Mouse (Mus musculus) kidney, embryonic 16.5 days (tissue): Measurements from ENCODE around the gene Gimap8. TPM values are rescaled to one million over a fixed set of nuclear protein-coding genes. Genes with fewer than 3 reads are reported as not detected.

Source experiments
- ATAC-seq: fragments of 200-750 bp; cut with Nextera tagmentation; 2 replicates; pipeline ENCODE4 v1.8.0; 2017; ENCODE audit warnings: moderate TSS enrichment; ENCODE audit not compliant: low FRiP score, low TSS enrichment
- H3K27ac ChIP-seq: fragments of 300-500 bp; sonication (generic); 2 replicates; pipeline ENCODE4 v1.5.1; 2014; ENCODE audit warnings: low read length
- H3K27me3 ChIP-seq: fragments of 300-500 bp; sonication (generic); 2 replicates; pipeline ENCODE4 v1.6.1; 2014; ENCODE audit warnings: low read length, control low read depth, mixed read lengths; ENCODE audit not compliant: insufficient read depth
- H3K36me3 ChIP-seq: fragments of 300-500 bp; sonication (generic); 2 replicates; pipeline ENCODE4 v1.6.1; 2014; ENCODE audit warnings: low read length, control low read depth, mixed read lengths; ENCODE audit not compliant: insufficient read depth
- H3K4me1 ChIP-seq: fragments of 300-500 bp; sonication (generic); 2 replicates; pipeline ENCODE4 v1.6.1; 2014; ENCODE audit warnings: low read length, control low read depth, mixed read lengths; ENCODE audit not compliant: insufficient read depth
- H3K4me2 ChIP-seq: fragments of 300-500 bp; sonication (generic); replicated peaks from 2 replicates; pipeline ENCODE4 v1.6.1; 2014; ENCODE audit warnings: low read depth, low read length
- H3K4me3 ChIP-seq: fragments of 300-500 bp; sonication (generic); 2 replicates; pipeline ENCODE4 v1.5.1; 2014; ENCODE audit warnings: mild to moderate bottlenecking, low read length
- H3K9ac ChIP-seq: fragments of 300-500 bp; sonication (generic); replicated peaks from 2 replicates; pipeline ENCODE4 v1.6.1; 2014; ENCODE audit warnings: low read length
- H3K9me3 ChIP-seq: fragments of 300-500 bp; sonication (generic); 2 replicates; pipeline ENCODE4 v1.6.1; 2016; ENCODE audit warnings: low read length, control low read depth
- WGBS: fragments of 180-500 bp; shearing (Covaris S2); extraction: QIAGEN DNeasy Blood & Tissue Kit; methylation state at CpG from one replicate; pipeline ENCODE4 v1.1.7; 2014; 5-methylcytosine and 5-hydroxymethylcytosine counted together
- polyA plus RNA-seq: library from polyadenylated mRNA; unstranded; fragments of >200 nt; fragmentation: Nextera tagmentation; extraction: Ambion mirVana; gene quantifications from 2 replicates; pipeline ENCODE4 v1.2.1, GENCODE M21; 2015

Gene Gimap8
- polyA plus RNA-seq, 1 experiment from 2014 or later: 3.5 TPM

DNA sequence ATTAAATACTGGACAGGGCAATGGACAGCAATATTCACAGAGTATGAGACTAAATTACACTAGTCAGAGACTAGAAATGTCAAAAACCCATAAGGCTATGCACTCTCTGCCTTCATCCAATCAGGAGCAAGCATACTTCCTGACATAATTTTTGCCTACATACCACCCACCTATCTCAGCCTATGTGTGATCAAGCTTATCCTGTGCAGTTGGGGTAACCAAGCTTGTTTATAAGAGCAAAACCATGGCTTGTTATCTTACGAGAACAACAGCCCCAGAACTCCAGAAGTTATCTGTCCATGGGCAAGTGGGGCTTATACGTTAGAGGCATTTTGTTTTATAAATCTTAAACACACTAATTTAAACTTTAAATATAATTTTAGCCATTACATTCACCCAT lies 11.9 kb upstream of the Gimap8 start:
- H3K4me3 ChIP-seq: no peak overlapping the region
- no peaks in the 10 kb centered on the region for H3K4me1 ChIP-seq
- ATAC-seq: no peak
- no peaks in the 10 kb centered on the region for H3K27me3 ChIP-seq
- H3K27ac ChIP-seq: no peak overlapping the region
- WGBS: 87% methylated on average over 2 of the region's 2 CpGs
- H3K9me3 ChIP-seq: no peaks in the 10 kb centered on the region
- H3K4me2 ChIP-seq: no peak overlapping the region
- no peak overlapping the region for H3K9ac ChIP-seq
- H3K36me3 ChIP-seq: no peaks in the 10 kb centered on the region

DNA sequence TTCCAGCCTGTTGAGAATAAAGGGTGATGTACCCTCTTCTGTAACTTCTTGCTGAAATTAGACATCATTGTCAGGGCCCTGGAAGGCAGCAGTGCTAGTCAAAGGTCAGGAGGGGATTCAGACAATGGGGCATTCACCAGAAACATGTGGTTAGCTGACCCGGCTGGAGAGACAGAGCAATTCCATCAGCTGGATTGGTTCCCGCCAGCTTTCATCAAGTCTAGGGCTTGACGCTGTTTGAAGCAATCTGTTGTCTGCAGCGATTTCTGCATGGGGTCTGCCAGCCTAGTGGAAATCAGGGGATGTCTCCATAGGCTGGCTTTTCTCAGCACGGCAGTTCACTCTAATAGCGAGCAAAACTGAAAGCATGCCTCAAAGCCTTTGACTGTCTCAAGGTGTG lies 10.5 kb upstream of the Gimap8 start:
- H3K9ac ChIP-seq: no peak overlapping the region
- no peaks in the 10 kb centered on the region for H3K27me3 ChIP-seq
- no peaks in the 10 kb centered on the region for H3K36me3 ChIP-seq
- H3K4me2 ChIP-seq: no peak overlapping the region
- H3K9me3 ChIP-seq: no peaks in the 10 kb centered on the region
- 70% methylated on average over 6 of the region's 6 CpGs for WGBS
- no peak overlapping the region for H3K4me3 ChIP-seq
- no peak for ATAC-seq
- H3K4me1 ChIP-seq: no peaks in the 10 kb centered on the region
- H3K27ac ChIP-seq: no peak overlapping the region

DNA sequence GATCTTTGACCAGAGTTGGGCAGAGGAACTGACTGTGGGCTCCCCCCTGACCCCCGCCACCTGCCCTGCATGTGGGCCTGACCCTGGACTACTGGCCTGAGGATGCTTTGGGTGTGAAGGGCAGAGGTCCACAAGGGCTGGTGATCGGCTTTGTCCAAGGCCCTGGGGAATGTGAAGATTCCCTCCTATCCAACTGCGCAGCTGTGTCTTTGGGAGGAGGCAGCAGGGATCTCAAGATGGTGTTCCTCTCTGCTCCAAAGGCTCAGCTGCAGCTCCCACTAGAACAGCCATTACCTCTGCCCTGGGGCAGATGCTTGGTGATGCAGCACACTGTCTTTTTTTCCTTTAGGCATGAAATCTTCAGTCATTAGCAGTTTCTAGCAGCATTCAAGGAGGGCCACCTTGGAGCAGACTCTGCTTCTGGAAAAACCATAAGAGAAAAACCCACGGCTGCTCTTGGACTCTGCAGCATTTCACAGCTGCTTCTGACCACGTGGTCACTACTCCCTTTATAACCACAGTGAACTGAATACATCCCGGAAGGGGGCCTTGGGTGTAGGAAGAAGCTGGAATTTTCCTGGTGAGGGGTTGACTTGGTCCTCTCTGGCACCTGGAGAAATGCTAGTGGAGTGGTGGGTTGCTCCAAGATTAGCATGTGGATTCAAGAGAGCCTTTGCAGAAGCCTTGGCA lies 9.1 kb upstream of the Gimap8 start:
- Histone ChIP-seq H3K27me3 (no peaks in the 10 kb centered on the region), H3K4me3 (no peak overlapping the region), H3K4me2 (no peak overlapping the region), H3K9ac (no peak overlapping the region), H3K27ac (no peak overlapping the region), H3K36me3 (no peaks in the 10 kb centered on the region), H3K9me3 (no peaks in the 10 kb centered on the region), H3K4me1 (no peaks in the 10 kb centered on the region)
- whole genome bisulfite sequencing: 63% methylated on average over 6 of the region's 6 CpGs
- no peak for ATAC-seq

DNA sequence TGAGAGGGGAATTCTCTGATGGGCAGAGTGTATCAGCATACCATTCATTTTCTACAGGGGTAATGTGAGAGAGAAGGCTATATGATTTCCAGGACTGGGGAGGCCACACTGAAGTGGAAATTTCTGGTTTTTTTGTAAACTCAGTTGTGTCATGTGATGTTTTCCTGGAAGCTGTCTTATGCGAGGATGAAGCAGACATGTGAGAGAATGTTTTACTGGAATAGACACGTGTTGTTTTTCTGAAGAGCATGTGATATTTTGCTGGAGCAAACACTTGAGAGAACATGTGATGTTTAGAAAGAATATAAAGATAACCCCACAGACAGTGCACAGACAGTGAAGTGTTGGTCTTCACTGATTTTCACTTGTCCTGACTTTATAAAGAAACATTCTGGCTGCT lies 8.5 kb upstream of the Gimap8 start:
- ATAC-seq: no peak
- H3K27ac ChIP-seq: no peak overlapping the region
- no peaks in the 10 kb centered on the region for H3K36me3 ChIP-seq
- H3K4me2 ChIP-seq: no peak overlapping the region
- H3K4me3 ChIP-seq: no peak overlapping the region
- no peak overlapping the region for H3K9ac ChIP-seq
- no peaks in the 10 kb centered on the region for H3K9me3 ChIP-seq
- no peaks in the 10 kb centered on the region for H3K4me1 ChIP-seq
- 69% methylated on average over 2 of the region's 2 CpGs for WGBS
- H3K27me3 ChIP-seq: no peaks in the 10 kb centered on the region

DNA sequence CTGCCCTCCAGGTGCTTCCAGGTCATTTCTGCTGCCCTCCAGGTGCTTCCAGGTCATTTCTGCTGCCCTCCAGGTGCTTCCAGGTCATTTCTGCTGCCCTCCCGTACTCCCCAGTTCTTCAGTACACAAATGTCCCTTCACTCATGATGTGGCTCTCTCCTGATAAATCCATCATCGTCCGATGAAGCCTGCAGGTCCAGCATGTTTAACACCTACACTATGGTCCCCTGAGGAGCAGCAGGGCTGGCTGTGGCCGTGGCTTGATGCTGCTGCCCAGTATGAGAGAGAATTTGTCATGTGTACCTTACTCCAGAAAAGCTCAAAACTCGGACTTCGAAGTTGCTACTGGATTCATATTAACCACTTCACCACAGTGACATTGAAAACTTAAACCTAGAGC lies 5.6 kb upstream of the Gimap8 start:
- WGBS: 71% methylated on average over 6 of the region's 6 CpGs
- ATAC-seq: no peak
- H3K36me3 ChIP-seq: no peaks in the 10 kb centered on the region

DNA sequence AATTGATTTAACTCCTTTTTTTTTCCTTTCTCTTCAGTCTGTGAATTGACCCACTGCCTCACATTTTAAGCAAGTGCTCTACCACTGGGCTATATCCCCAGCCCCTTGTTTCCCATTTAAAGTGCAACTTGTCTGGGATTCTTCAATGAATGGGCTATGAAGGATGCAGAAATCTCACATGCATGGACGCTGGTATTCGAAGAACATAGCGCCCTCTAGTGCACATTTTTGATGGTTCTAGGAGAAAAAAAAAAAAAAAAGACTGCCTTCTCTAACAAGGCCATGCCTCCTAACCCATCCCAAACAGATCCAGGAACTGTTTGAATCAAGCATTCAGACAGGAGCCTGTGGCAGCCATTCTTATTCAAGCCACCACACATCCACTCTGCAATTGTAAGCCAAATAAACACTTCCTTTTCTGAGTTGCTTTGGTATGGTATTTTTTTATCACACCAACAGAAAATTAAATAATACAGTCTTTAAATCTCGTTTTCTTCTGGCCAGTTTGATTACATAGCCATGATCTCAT lies 4.2 kb upstream of the Gimap8 start:
- ATAC-seq: peak; percentile 54; the same call in 1 of the 2 replicates
- no peak overlapping the region for H3K27ac ChIP-seq
- H3K36me3 ChIP-seq: no peaks in the 10 kb centered on the region
- no peaks in the 10 kb centered on the region for H3K27me3 ChIP-seq
- no peak overlapping the region for H3K9ac ChIP-seq
- no peak overlapping the region for H3K4me2 ChIP-seq
- 20% methylated on average over 4 of the region's 4 CpGs for WGBS
- H3K9me3 ChIP-seq: no peaks in the 10 kb centered on the region
- no peak overlapping the region for H3K4me3 ChIP-seq
- no peaks in the 10 kb centered on the region for H3K4me1 ChIP-seq

More for the DNA sequence above, 5.6 kb upstream of the Gimap8 start:
- H3K4me3 ChIP-seq: no peak overlapping the region
- no peaks in the 10 kb centered on the region for H3K9me3 ChIP-seq
- no peak overlapping the region for H3K27ac ChIP-seq
- no peaks in the 10 kb centered on the region for H3K27me3 ChIP-seq
- H3K4me1 ChIP-seq: no peaks in the 10 kb centered on the region
- no peak overlapping the region for H3K9ac ChIP-seq
- H3K4me2 ChIP-seq: no peak overlapping the region

DNA sequence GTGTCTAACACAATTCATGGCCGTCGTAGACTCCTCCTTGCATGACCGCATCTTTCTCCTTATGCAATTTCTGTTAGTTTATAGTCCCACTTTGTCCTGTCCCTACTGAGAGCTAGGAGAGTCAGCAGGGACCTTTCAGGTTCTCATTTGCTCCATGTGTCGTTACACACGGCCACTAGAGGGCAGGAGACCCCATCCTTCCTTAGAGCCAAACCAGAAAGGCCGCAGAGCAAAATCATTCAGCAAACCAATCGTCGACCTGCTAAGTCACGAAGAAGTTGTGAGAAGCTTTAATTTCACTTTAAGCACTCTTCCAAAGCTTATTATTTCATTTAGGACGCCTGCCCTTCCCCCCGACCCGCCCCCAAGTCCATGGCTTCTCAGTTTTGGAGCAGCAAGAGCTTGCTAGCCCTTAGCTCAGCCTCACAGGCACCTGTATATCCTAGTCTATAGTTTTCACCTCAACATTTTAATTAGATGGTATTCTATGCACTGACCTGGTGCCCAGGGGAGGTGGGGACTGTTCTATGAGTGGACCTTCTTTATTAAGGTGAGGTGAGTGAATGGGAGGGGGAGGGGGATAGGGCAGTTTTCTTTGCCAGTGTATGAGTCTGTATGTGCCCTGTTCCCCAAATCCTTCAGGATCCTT lies 1.2 kb upstream of the Gimap8 start:
- Histone ChIP-seq H3K27ac (no peak overlapping the region), H3K9ac (no peak overlapping the region), H3K9me3 (no peaks in the 10 kb centered on the region), H3K36me3 (no peaks in the 10 kb centered on the region), H3K27me3 (no peaks in the 10 kb centered on the region), H3K4me3 (no peak overlapping the region), H3K4me1 (no peaks in the 10 kb centered on the region), H3K4me2 (no peak overlapping the region)
- 10% methylated on average over 12 of the region's 12 CpGs for WGBS
- ATAC-seq: peak; percentile 35; the same call in 1 of the 2 replicates

DNA sequence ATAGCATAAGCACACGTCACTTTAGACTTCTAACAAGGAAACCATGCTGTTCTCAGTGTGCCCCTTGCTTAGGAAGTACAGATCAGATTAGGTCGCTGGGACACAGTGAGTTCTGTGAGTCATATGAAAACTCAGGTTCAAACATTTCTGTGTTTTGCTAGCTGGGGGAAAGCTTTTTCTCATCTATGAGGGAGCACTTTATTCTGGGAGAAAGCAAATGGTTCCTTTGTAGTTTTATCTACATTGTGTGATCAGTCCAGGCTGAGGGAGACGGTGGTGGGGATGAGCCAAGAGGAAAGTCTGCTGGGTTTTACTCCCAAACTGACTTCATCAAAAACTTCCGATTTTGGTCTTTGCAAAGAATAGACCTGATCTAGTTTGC lies 734 bp upstream of the Gimap8 start:
- Histone ChIP-seq H3K27me3 (no peaks in the 10 kb centered on the region), H3K27ac (no peak overlapping the region), H3K4me2 (no peak overlapping the region), H3K9ac (no peak overlapping the region), H3K4me3 (no peak overlapping the region), H3K9me3 (no peaks in the 10 kb centered on the region), H3K36me3 (no peaks in the 10 kb centered on the region), H3K4me1 (no peaks in the 10 kb centered on the region)
- WGBS: 78% methylated on average over 4 of the region's 4 CpGs
- ATAC-seq: no peak

DNA sequence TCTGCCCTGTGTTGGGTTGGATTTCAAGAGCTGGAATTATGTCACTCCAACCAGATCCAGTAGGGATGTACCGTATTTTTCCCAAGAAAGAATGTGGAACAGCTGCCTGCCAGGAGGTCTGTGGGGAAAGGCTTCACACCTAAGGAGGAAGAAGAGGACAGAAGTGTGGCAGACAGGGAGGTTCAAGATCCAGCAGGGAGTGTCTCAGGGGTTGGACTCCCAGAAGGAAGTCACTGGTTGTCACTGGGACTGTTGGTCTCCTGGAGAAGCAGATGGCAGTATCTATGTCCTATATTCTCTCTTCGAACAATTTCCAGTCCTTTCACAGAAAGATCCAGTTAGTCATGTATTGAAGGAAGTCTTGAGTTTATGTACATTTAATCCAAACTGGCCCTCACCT lies 577 bp downstream of the Gimap8 start:
- Histone ChIP-seq H3K27me3 (no peaks in the 10 kb centered on the region), H3K9ac (no peak overlapping the region), H3K4me3 (no peak overlapping the region), H3K27ac (no peak overlapping the region), H3K9me3 (no peaks in the 10 kb centered on the region), H3K4me1 (no peaks in the 10 kb centered on the region), H3K4me2 (peak overlapping the region; percentile 20; the same call in 1 of the 2 replicates), H3K36me3 (no peaks in the 10 kb centered on the region)
- 91% methylated on average over 2 of the region's 2 CpGs for WGBS
- no peak for ATAC-seq

DNA sequence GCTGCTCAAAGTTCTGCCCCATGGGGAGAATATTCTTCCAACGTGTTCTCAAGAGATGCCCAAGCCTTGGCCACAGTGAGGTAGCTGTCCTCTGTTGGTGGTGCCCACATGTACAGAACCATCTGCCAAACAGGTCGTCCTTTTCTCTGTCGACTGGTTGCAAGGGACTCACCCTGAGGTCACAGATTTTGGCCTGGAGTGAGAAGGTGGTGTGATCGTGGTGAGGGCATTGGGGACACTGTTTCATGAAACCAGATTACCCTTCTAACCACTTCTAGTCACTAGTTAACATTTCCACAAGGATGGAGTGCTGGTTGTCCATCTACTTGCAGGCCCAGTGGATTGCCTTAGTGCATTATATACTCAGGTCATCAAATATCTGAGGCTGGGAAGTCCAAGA lies 1.7 kb downstream of the Gimap8 start:
- Histone ChIP-seq H3K27ac (no peak overlapping the region), H3K4me1 (no peaks in the 10 kb centered on the region), H3K36me3 (no peaks in the 10 kb centered on the region), H3K27me3 (no peaks in the 10 kb centered on the region), H3K9ac (no peak overlapping the region), H3K9me3 (no peaks in the 10 kb centered on the region), H3K4me2 (no peak overlapping the region), H3K4me3 (no peak overlapping the region)
- no peak for ATAC-seq
- WGBS: 88% methylated on average over 4 of the region's 4 CpGs
